ENCODE assay signal across 7 mouse cellular contexts in genomic region chr7:27933050-27933799, GRCm38 (mm10). TPM values are rescaled to one million over a fixed set of nuclear protein-coding genes. Genes with fewer than 3 reads are reported as not detected.
A peak's percentile ranks its signal among the peaks of the same experiment; 100 is the strongest.
DNase-seq lines count a peak whose midpoint lies in the region; ATAC-seq and TF ChIP-seq lines count a peak whose summit lies in the region.

No protein-coding gene starts in this region.

- H3K36me3 ChIP-seq in spleen, adult 2 months (ENCODE audit: control insufficient read depth, insufficient read depth, low read length): no peaks in the 10 kb centered on the region
- no peaks in the 10 kb centered on the region for H3K36me3 ChIP-seq in forebrain, embryonic 11.5 days (ENCODE audit: control insufficient read depth, insufficient read depth, low read length)
- H3K36me3 ChIP-seq in liver, embryonic 12.5 days: no peaks in the 10 kb centered on the region
- H3K36me3 ChIP-seq in neural tube, embryonic 15.5 days: no peaks in the 10 kb centered on the region

- DNase-seq in spleen, adult 2 months (ENCODE audit: low read depth in 1 of 2, low spot score in 2 of 2): peak; percentile 51 to 67
- DNase-seq in spleen, adult 12 weeks (ENCODE audit: low spot score): no peak
- DNase-seq in forebrain, embryonic 11.5 days (ENCODE audit: low spot score): no peak
- no peak for DNase-seq in left cerebral cortex, postnatal 25 days (ENCODE audit: low spot score in 2 of 2)
- no peak for DNase-seq in adrenal gland, postnatal 25 days

- no peak for TF ChIP-seq CTCF in spleen, adult 2 months (IDR thresholded peaks at IDR 0.05; ENCODE audit: extremely low read depth, insufficient read depth, insufficient read length, insufficient replicate concordance)

- H3K4me1 ChIP-seq in spleen, adult 2 months (ENCODE audit: control insufficient read depth, insufficient read depth, insufficient read length): peaks cover 9% of the 10 kb centered on the region; the same call in 1 of the 2 replicates
- H3K4me1 ChIP-seq in forebrain, embryonic 11.5 days (replicated peaks; ENCODE audit: control insufficient read depth, insufficient read depth, low read length): peaks cover 3% of the 10 kb centered on the region; the same call in 1 of the 2 replicates
- peaks cover 21% of the 10 kb centered on the region for H3K4me1 ChIP-seq in liver, embryonic 12.5 days
- peaks cover 10% of the 10 kb centered on the region for H3K4me1 ChIP-seq in neural tube, embryonic 15.5 days

- H3K4me3 ChIP-seq in spleen, adult 2 months (ENCODE audit: extremely low read depth, insufficient read depth, insufficient read length): no peak overlapping the region
- H3K4me3 ChIP-seq in forebrain, embryonic 11.5 days (ENCODE audit: low read depth, low read length): no peak overlapping the region
- no peak overlapping the region for H3K4me3 ChIP-seq in liver, embryonic 12.5 days
- H3K4me3 ChIP-seq in neural tube, embryonic 15.5 days (replicated peaks): no peak overlapping the region

- WGBS in spleen, adult 2 months: 13% methylated on average over 7 of the region's 7 CpGs
- 30% methylated on average over 7 of the region's 7 CpGs for whole genome bisulfite sequencing in forebrain, embryonic 11.5 days
- WGBS in liver, embryonic 12.5 days (ENCODE audit: insufficient replicate concordance): 13% methylated on average over 7 of the region's 7 CpGs
- WGBS in neural tube, embryonic 15.5 days: 28% methylated on average over 7 of the region's 7 CpGs

- no peaks in the 10 kb centered on the region for H3K27me3 ChIP-seq in spleen, adult 2 months (ENCODE audit: control insufficient read depth, insufficient read depth, low read length)
- no peaks in the 10 kb centered on the region for H3K27me3 ChIP-seq in forebrain, embryonic 11.5 days (ENCODE audit: control insufficient read depth, insufficient read depth, low read length)
- peaks cover 6% of the 10 kb centered on the region; the same call in 1 of the 2 replicates for H3K27me3 ChIP-seq in liver, embryonic 12.5 days (replicated peaks)
- H3K27me3 ChIP-seq in neural tube, embryonic 15.5 days (replicated peaks): no peaks in the 10 kb centered on the region

- no peak overlapping the region for H3K27ac ChIP-seq in spleen, adult 2 months (ENCODE audit: insufficient read depth, low read length)
- H3K27ac ChIP-seq in forebrain, embryonic 11.5 days (ENCODE audit: low read depth, low read length): no peak overlapping the region
- H3K27ac ChIP-seq in liver, embryonic 12.5 days: no peak overlapping the region
- no peak overlapping the region for H3K27ac ChIP-seq in neural tube, embryonic 15.5 days (replicated peaks)

- no peak for ATAC-seq in forebrain, embryonic 11.5 days (replicated peaks; ENCODE audit: low FRiP score)
- ATAC-seq in liver, embryonic 12.5 days: no peak; the same call in 1 of the 2 replicates
- ATAC-seq in neural tube, embryonic 15.5 days (ENCODE audit: low FRiP score): no peak

- 0 out of 2 replicates have a peak overlapping the region, but pooled peaks have one; percentile 5 for H3K9ac ChIP-seq in forebrain, embryonic 11.5 days (ENCODE audit: low read length)
- H3K9ac ChIP-seq in liver, embryonic 12.5 days: no peak overlapping the region
- no peak overlapping the region for H3K9ac ChIP-seq in neural tube, embryonic 15.5 days (replicated peaks)

- H3K9me3 ChIP-seq in forebrain, embryonic 11.5 days (ENCODE audit: control insufficient read depth, low read length): no peaks in the 10 kb centered on the region
- no peaks in the 10 kb centered on the region for H3K9me3 ChIP-seq in liver, embryonic 12.5 days (replicated peaks)
- H3K9me3 ChIP-seq in neural tube, embryonic 15.5 days (replicated peaks): no peaks in the 10 kb centered on the region

- H3K4me2 ChIP-seq in forebrain, embryonic 11.5 days (ENCODE audit: low read depth, low read length, severe bottlenecking): peak overlapping the region; percentile 32; the same call in 1 of the 2 replicates
- H3K4me2 ChIP-seq in liver, embryonic 12.5 days: peak overlapping the region; percentile 51
- H3K4me2 ChIP-seq in neural tube, embryonic 15.5 days: peak overlapping the region; percentile 47

- TF ChIP-seq POLR2A in spleen, adult 2 months (IDR thresholded peaks at IDR 0.05; ENCODE audit: low read depth, low read length): no peak

- intact Hi-C loops in left cerebral cortex, postnatal 25 days (cut with DNase I): no loop called here

RNA-seq across cellular contexts. Expression of gene Zfp974, which starts 4.0 kb away (rescaled TPM):
- polyA plus RNA-seq in spleen, adult 2 months (2012; rRNA removed): 0.56 and 1.1 TPM in 2 replicates
- 12.5 and 17.3 TPM in 2 replicates for polyA plus RNA-seq in forebrain, embryonic 11.5 days (2014; fragmentation: Nextera tagmentation; extraction: Ambion mirVana)
- polyA plus RNA-seq in liver, embryonic 12.5 days (2016; fragmentation: Nextera tagmentation; extraction: Ambion mirVana): 1.7 and 2.0 TPM in 2 replicates
- 11.3 and 12.4 TPM in 2 replicates for polyA plus RNA-seq in neural tube, embryonic 15.5 days (2015; fragmentation: Nextera tagmentation; extraction: Ambion mirVana)
- total RNA-seq in left cerebral cortex, postnatal 25 days (2021): 10 to 100 TPM; 15.9 to 18.1 TPM
- 12.5 and 18.5 TPM in 2 replicates for total RNA-seq in adrenal gland, postnatal 25 days (2021)

RNA-seq across cellular contexts. Expression of gene Zfp780b, which starts 45.7 kb away (rescaled TPM):
- polyA plus RNA-seq in spleen, adult 2 months (2012; rRNA removed): 0.92 and 1.4 TPM in 2 replicates
- polyA plus RNA-seq in forebrain, embryonic 11.5 days (2014; fragmentation: Nextera tagmentation; extraction: Ambion mirVana): 20.2 and 22.2 TPM in 2 replicates
- 8.0 and 9.3 TPM in 2 replicates for polyA plus RNA-seq in liver, embryonic 12.5 days (2016; fragmentation: Nextera tagmentation; extraction: Ambion mirVana)
- 31.5 and 33.0 TPM in 2 replicates for polyA plus RNA-seq in neural tube, embryonic 15.5 days (2015; fragmentation: Nextera tagmentation; extraction: Ambion mirVana)
- total RNA-seq in left cerebral cortex, postnatal 25 days (2021): 10 to 100 TPM; 21.0 to 21.1 TPM
- total RNA-seq in adrenal gland, postnatal 25 days (2021): 12.5 and 14.7 TPM in 2 replicates

Comparison
In these comparisons a context has a peak if more than half of its experiments do, and no peak if none do; other contexts are left out.
1. DNase-seq: peak in spleen, adult 2 months (2 of 2); none in spleen, adult 12 weeks (single experiment), forebrain, embryonic 11.5 days (single experiment), left cerebral cortex, postnatal 25 days (0 of 2) and adrenal gland, postnatal 25 days (single experiment).
2. Peak in every context shown above with its lines, with median percentiles within 50 percentile points of each other: H3K4me2 ChIP-seq.